Mouse (Mus musculus): ENCODE results near the gene Myh6. TPM values are rescaled to one million over a fixed set of nuclear protein-coding genes. Genes with fewer than 3 reads are reported as not detected.

The Myh6 gene
- total and polyA plus RNA-seq, 2 experiments from 2014 or later, result 3,976 to 9,737 TPM

GRCm38 (mm10) chr14:55003878-55004855 is 37.4 kb upstream of the Myh6 start:
- Histone ChIP-seq H3K27me3 (ENCODE audit: control insufficient read depth, insufficient read depth, low read length) (no peaks in the 10 kb centered on the region), H3K36me3 (replicated peaks; ENCODE audit: control insufficient read depth, insufficient read depth, low read length) (no peaks in the 10 kb centered on the region), H3K4me3 (ENCODE audit: low read depth, low read length) (no peak overlapping the region), H3K9me3 (replicated peaks; ENCODE audit: control insufficient read depth, low read length) (no peaks in the 10 kb centered on the region), H3K4me1 (ENCODE audit: control insufficient read depth, insufficient read depth) (peaks cover 25% of the 10 kb centered on the region), H3K4me2 (ENCODE audit: low read depth, low read length) (peak overlapping the region; percentile 38), H3K9ac (replicated peaks; ENCODE audit: low read depth, low read length) (peak overlapping the region; percentile 54), H3K27ac (ENCODE audit: low read depth) (peak overlapping the region; percentile 97)
- peak; percentile 83 for ATAC-seq (ENCODE audit: insufficient read depth, low read depth)
- peak; percentile 95 for DNase-seq (ENCODE audit: low spot score)
- 15% methylated on average over 18 of the region's 18 CpGs for whole genome bisulfite sequencing
- TF ChIP-seq CTCF (IDR thresholded peaks at IDR 0.05; ENCODE audit: low read depth) (no peak), EP300 (IDR thresholded peaks at IDR 0.05; ENCODE audit: low read depth) (peak; percentile 97)

- Histone ChIP-seq H3K4me2 (ENCODE audit: low read depth, low read length) (no peak overlapping the region), H3K27me3 (ENCODE audit: control insufficient read depth, insufficient read depth, low read length) (no peaks in the 10 kb centered on the region), H3K9ac (replicated peaks; ENCODE audit: low read depth, low read length) (peak overlapping the region; percentile 54; the same call in 1 of the 2 replicates), H3K4me3 (ENCODE audit: low read depth, low read length) (no peak overlapping the region), H3K9me3 (replicated peaks; ENCODE audit: control insufficient read depth, low read length) (no peaks in the 10 kb centered on the region), H3K27ac (ENCODE audit: low read depth) (peak overlapping the region; percentile 97), H3K36me3 (replicated peaks; ENCODE audit: control insufficient read depth, insufficient read depth, low read length) (no peaks in the 10 kb centered on the region), H3K4me1 (ENCODE audit: control insufficient read depth, insufficient read depth) (peaks cover 28% of the 10 kb centered on the region)
- WGBS, result 21% methylated on average over 7 of the region's 7 CpGs
- ATAC-seq (ENCODE audit: insufficient read depth, low read depth) (no peak), DNase-seq (ENCODE audit: low spot score) (no peak)
- TF ChIP-seq CTCF (IDR thresholded peaks at IDR 0.05; ENCODE audit: low read depth) (no peak), EP300 (IDR thresholded peaks at IDR 0.05; ENCODE audit: low read depth) (no peak)
Observed at GRCm38 (mm10) chr14:55002687-55003120, 36.0 kb upstream of the Myh6 start.

DNA sequence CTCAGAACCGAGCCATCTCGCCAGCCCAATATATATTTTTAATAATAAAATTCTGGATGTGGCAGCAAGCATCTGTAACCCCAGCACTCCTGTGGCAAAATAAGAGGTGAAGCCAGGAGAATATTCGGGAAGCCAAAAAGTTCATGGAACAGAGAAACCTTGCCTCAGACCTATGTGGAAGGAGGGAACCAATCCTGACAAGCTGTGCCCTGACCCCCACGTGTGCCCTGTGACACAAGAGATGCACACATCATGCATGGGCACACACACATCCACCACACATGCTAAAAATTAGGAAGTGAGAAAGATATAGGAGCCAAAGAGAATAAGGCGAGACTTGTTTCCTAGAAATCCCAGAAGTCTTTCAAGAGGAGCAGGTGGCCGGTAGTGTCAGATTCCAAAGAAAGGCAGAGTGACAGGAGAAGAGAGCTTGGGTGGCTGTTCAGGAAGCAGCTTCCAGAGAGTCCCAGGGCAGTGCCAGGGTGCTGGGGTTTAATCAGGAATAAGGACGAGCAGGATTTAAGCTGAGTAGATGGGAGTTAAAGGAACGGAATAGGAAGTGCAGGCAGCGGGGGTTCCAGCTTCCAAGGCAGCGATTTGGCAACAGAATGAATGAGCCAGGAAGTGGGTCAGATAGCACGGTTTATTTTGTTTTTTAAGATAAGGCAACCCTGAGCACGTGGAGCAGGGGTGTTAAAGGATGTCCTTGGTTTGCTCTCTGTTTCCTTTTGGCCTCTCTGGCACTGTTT is 35.4 kb upstream of the Myh6 start:
- Histone ChIP-seq H3K9me3 (replicated peaks; ENCODE audit: control insufficient read depth, low read length) (no peaks in the 10 kb centered on the region), H3K4me3 (ENCODE audit: low read depth, low read length) (no peak overlapping the region), H3K9ac (replicated peaks; ENCODE audit: low read depth, low read length) (peak overlapping the region; percentile 37; the same call in 1 of the 2 replicates), H3K4me2 (ENCODE audit: low read depth, low read length) (0 out of 2 replicates have a peak overlapping the region, but pooled peaks have one; percentile 16), H3K27ac (ENCODE audit: low read depth) (peak overlapping the region; percentile 97), H3K4me1 (ENCODE audit: control insufficient read depth, insufficient read depth) (peaks cover 31% of the 10 kb centered on the region), H3K27me3 (ENCODE audit: control insufficient read depth, insufficient read depth, low read length) (no peaks in the 10 kb centered on the region), H3K36me3 (replicated peaks; ENCODE audit: control insufficient read depth, insufficient read depth, low read length) (no peaks in the 10 kb centered on the region)
- TF ChIP-seq CTCF (IDR thresholded peaks at IDR 0.05; ENCODE audit: low read depth), result no peak
- TF ChIP-seq EP300 (IDR thresholded peaks at IDR 0.05; ENCODE audit: low read depth), result no peak
- DNase-seq (ENCODE audit: low spot score) (peak; percentile 75), ATAC-seq (ENCODE audit: insufficient read depth, low read depth) (no peak)
- 27% methylated on average over 12 of the region's 12 CpGs for WGBS

DNA sequence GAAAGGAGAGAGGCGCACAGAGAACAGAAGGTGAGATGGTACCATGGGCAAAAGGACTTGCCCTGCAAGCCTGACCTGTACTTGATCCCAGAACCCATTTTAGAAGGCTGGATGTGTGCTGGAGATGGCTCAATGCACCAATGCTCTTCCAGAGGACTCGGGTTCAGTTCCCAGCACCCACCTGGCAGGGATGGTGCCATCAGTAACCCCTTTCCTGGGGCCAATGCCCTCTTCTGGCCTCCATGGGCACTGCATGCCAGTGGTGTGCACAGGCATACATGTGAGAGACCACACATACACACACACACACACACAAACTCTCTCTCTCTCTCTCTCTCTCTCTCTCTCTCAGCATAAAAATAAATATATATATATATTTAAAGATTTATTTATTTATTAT is 34.7 kb upstream of the Myh6 start:
- Histone ChIP-seq H3K9ac (replicated peaks; ENCODE audit: low read depth, low read length) (no peak overlapping the region), H3K4me3 (ENCODE audit: low read depth, low read length) (no peak overlapping the region), H3K4me2 (ENCODE audit: low read depth, low read length) (no peak overlapping the region), H3K36me3 (replicated peaks; ENCODE audit: control insufficient read depth, insufficient read depth, low read length) (no peaks in the 10 kb centered on the region), H3K9me3 (replicated peaks; ENCODE audit: control insufficient read depth, low read length) (no peaks in the 10 kb centered on the region), H3K27ac (ENCODE audit: low read depth) (peak overlapping the region; percentile 97), H3K27me3 (ENCODE audit: control insufficient read depth, insufficient read depth, low read length) (no peaks in the 10 kb centered on the region), H3K4me1 (ENCODE audit: control insufficient read depth, insufficient read depth) (peaks cover 32% of the 10 kb centered on the region)
- TF ChIP-seq EP300 (IDR thresholded peaks at IDR 0.05; ENCODE audit: low read depth) (no peak; the same call in 1 of the 2 replicates), CTCF (IDR thresholded peaks at IDR 0.05; ENCODE audit: low read depth) (peak; percentile 21)
- no peak for ATAC-seq (ENCODE audit: insufficient read depth, low read depth)
- 100% methylated on average over 2 of the region's 2 CpGs for WGBS
- DNase-seq (ENCODE audit: low spot score), result no peak

DNA sequence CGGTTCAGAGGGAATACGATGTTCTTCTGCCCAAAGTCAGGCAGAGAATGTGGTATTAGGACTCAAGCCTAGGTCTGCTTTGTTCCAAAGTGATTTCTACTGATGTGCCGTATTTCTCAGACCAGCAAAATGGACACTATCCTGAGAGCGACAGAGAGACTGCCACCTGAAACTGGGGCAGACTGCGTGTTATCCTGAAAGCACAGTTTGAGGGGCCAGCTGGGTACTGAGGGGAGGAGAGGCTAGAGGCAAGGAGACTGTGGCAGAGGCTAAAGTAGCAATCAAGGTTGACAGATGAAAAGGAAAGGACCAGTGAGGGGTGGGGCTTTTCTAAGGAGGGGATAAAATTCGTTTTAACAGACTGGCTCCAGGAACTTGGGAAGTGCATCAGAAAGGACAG is 34.1 kb upstream of the Myh6 start:
- Histone ChIP-seq H3K4me3 (ENCODE audit: low read depth, low read length) (no peak overlapping the region), H3K4me1 (ENCODE audit: control insufficient read depth, insufficient read depth) (peaks cover 35% of the 10 kb centered on the region), H3K9me3 (replicated peaks; ENCODE audit: control insufficient read depth, low read length) (no peaks in the 10 kb centered on the region), H3K4me2 (ENCODE audit: low read depth, low read length) (no peak overlapping the region), H3K9ac (replicated peaks; ENCODE audit: low read depth, low read length) (no peak overlapping the region), H3K27me3 (ENCODE audit: control insufficient read depth, insufficient read depth, low read length) (no peaks in the 10 kb centered on the region), H3K36me3 (replicated peaks; ENCODE audit: control insufficient read depth, insufficient read depth, low read length) (no peaks in the 10 kb centered on the region), H3K27ac (ENCODE audit: low read depth) (peak overlapping the region; percentile 97; the same call in 1 of the 2 replicates)
- ATAC-seq (ENCODE audit: insufficient read depth, low read depth) (no peak), DNase-seq (ENCODE audit: low spot score) (no peak)
- WGBS, result 83% methylated on average over 6 of the region's 6 CpGs
- no peak for TF ChIP-seq CTCF (IDR thresholded peaks at IDR 0.05; ENCODE audit: low read depth)
- TF ChIP-seq EP300 (IDR thresholded peaks at IDR 0.05; ENCODE audit: low read depth), result no peak

All from heart, postnatal 0 days (tissue).